Mouse (Mus musculus) spleen, adult 2 months (tissue): ENCODE results near the gene Fhit.

Experiments used
- CTCF ChIP-seq: fragments of 200-500 bp; IDR thresholded peaks from 2 replicates; pipeline ENCODE4 v1.5.1; 2011; ENCODE audit warnings: mild to moderate bottlenecking, inconsistent platforms; ENCODE audit not compliant: insufficient read depth, insufficient read length, insufficient replicate concordance; ENCODE audit errors: extremely low read depth
- POLR2A ChIP-seq: fragments of 200-500 bp; IDR thresholded peaks from 2 replicates; pipeline ENCODE4 v1.6.1; 2011; ENCODE audit warnings: low read depth, low read length, inconsistent platforms

- TF ChIP-seq CTCF: no peak
- no peak for TF ChIP-seq POLR2A
Observed at GRCm38 (mm10) chr14:10038021-10038420, 1123.8 kb downstream of the Fhit start.
